Mouse (Mus musculus) forebrain, embryonic 16.5 days (tissue): ENCODE results near the gene Slc48a1. TPM values are rescaled to one million over a fixed set of nuclear protein-coding genes. Genes with fewer than 3 reads are reported as not detected.

Experiments
- ATAC-seq: fragments of 200-750 bp; cut with Nextera tagmentation; 2 replicates; pipeline ENCODE4 v1.8.0; 2017; ENCODE audit warnings: mild to moderate bottlenecking, moderate library complexity
- H3K27ac ChIP-seq: fragments of 300-500 bp; sonication (generic); 2 replicates; pipeline ENCODE4 v1.5.1; 2014; ENCODE audit warnings: low read length, control low read depth
- H3K27me3 ChIP-seq: fragments of 300-500 bp; sonication (generic); replicated peaks from 2 replicates; pipeline ENCODE4 v1.6.1; 2014; ENCODE audit warnings: low read length; ENCODE audit not compliant: control insufficient read depth, insufficient read depth
- H3K36me3 ChIP-seq: fragments of 300-500 bp; sonication (generic); 2 replicates; pipeline ENCODE4 v1.6.1; 2014; ENCODE audit not compliant: control insufficient read depth, insufficient read depth
- H3K4me1 ChIP-seq: fragments of 300-500 bp; sonication (generic); replicated peaks from 2 replicates; pipeline ENCODE4 v1.6.1; 2014; ENCODE audit warnings: low read length; ENCODE audit not compliant: control insufficient read depth, insufficient read depth
- H3K4me2 ChIP-seq: fragments of 300-500 bp; sonication (generic); 2 replicates; pipeline ENCODE4 v1.6.1; 2014; ENCODE audit warnings: mild to moderate bottlenecking, low read length, control low read depth
- H3K4me3 ChIP-seq: fragments of 300-500 bp; sonication (generic); replicated peaks from 2 replicates; pipeline ENCODE4 v1.5.1; 2014; ENCODE audit warnings: mild to moderate bottlenecking, low read length, control low read depth
- H3K9ac ChIP-seq: fragments of 300-500 bp; sonication (generic); replicated peaks from 2 replicates; pipeline ENCODE4 v1.6.1; 2014; ENCODE audit warnings: low read depth, low read length, control low read depth
- H3K9me3 ChIP-seq: fragments of 300-500 bp; sonication (generic); 2 replicates; pipeline ENCODE4 v1.6.1; 2016; ENCODE audit warnings: low read length; ENCODE audit not compliant: control insufficient read depth
- WGBS: fragments of 180-500 bp; shearing (Covaris S2); extraction: QIAGEN DNeasy Blood & Tissue Kit; methylation state at CpG from one replicate; pipeline ENCODE4 v1.1.7; 2014; 5-methylcytosine and 5-hydroxymethylcytosine counted together
- polyA plus RNA-seq: library from polyadenylated mRNA; unstranded; fragments of >200 nt; fragmentation: Nextera tagmentation; extraction: Ambion mirVana; gene quantifications from 2 replicates; pipeline ENCODE4 v1.2.1, GENCODE M21; 2015

Slc48a1 gene
- 72.9 and 78.2 TPM in 2 replicates for polyA plus RNA-seq

DNA sequence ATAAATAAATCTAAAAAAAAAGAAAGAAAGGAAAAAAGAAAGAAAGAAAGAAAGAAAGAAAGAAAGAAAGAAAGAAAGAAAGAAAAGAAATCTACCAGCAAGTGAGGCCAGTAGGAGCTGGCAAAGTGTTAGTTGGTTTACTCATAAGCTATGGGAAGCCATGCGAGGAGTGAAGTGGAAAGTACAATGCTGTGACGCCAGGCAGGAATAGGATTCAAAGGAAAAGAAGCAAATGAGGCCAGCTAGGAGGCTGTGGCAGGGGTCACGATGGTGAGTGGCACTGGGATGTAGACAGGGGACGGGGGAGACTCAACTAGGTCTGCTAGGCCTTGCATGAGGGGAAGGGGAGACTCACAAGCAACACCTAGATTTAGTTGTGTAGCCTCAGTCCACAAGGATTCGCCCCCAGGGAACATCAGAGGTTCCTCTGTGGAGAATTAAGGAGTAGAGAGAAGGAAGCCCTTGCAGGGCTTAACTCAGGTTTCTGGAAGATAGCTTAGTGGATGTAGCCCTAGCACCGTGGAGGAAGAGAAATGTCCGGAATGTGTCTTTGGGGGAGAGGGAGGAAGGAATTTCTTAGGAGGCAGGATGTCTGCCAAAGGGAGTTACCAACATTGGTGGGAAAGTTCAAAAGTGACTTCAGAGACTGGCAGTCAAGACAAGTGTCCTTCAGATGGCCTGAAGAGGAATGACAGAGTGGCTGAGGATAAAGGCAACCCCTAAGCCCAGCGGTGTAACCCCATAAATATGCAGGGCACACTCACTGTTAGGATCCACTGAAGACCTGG lies at the start of gene Slc48a1:
Gene Slc48a1, plus strand, starts transcription at position 210 of the 788 bp plus-strand sequence.
- Histone ChIP-seq H3K36me3 (no peaks in the 10 kb centered on the region), H3K4me1 (peaks cover 15% of the 10 kb centered on the region), H3K9me3 (no peaks in the 10 kb centered on the region), H3K4me3 (no peak within 1 kb of the TSS), H3K27ac (no peak within 1 kb of the TSS), H3K27me3 (0 out of 2 replicates have a peak, but pooled peaks cover 4% of the 10 kb centered on the region), H3K9ac (no peak within 1 kb of the TSS), H3K4me2 (no peak within 1 kb of the TSS)
- WGBS, result 74% methylated on average over 8 of the region's 8 CpGs
- no peak for ATAC-seq

- H3K27ac ChIP-seq, result no peak overlapping the region
- ATAC-seq, result no peak
- H3K4me1 ChIP-seq, result no peaks in the 10 kb centered on the region
- H3K4me2 ChIP-seq, result no peak overlapping the region
- H3K36me3 ChIP-seq, result no peaks in the 10 kb centered on the region
- 58% methylated on average over 7 of the region's 7 CpGs for WGBS
- no peaks in the 10 kb centered on the region for H3K27me3 ChIP-seq
- no peak overlapping the region for H3K4me3 ChIP-seq
- no peak overlapping the region for H3K9ac ChIP-seq
- H3K9me3 ChIP-seq, result no peaks in the 10 kb centered on the region
Measured at GRCm38 (mm10) chr15:97728804-97729203, 49.5 kb upstream of the Slc48a1 start.

GRCm38 (mm10) chr15:97730365-97730764 lies 48.0 kb upstream of the Slc48a1 start:
- WGBS, result 58% methylated on average over 6 of the region's 6 CpGs
- ATAC-seq, result no peak
- H3K4me3 ChIP-seq, result no peak overlapping the region
- no peaks in the 10 kb centered on the region for H3K4me1 ChIP-seq
- H3K9ac ChIP-seq, result no peak overlapping the region
- no peaks in the 10 kb centered on the region for H3K9me3 ChIP-seq
- H3K4me2 ChIP-seq, result no peak overlapping the region
- no peaks in the 10 kb centered on the region for H3K27me3 ChIP-seq
- no peak overlapping the region for H3K27ac ChIP-seq
- H3K36me3 ChIP-seq, result no peaks in the 10 kb centered on the region

DNA sequence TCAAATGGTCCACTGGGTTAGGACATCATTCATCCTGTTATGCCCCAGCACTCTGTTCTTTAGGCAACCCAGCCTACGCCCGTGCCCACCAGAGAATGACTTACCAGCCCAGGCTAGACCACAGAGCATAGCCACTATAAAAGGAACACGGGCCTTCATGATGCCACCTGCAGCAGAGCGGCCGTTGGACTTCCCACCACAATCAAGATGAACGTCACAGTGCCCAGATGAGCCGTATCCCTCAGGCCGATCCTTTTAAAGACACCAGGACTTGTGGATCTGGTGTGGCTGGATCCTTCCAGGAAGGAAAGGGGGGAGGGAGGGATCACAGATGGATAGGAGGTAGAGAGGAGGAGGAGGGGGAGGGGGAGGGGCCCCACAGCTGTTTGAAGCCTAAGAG lies 47.2 kb upstream of the Slc48a1 start, which contains the start of gene Endou:
Gene Endou, minus strand, starts transcription at position 229 of the 400 bp plus-strand sequence.
- no peak for ATAC-seq
- Histone ChIP-seq H3K27ac (no peak within 1 kb of the TSS), H3K27me3 (no peaks in the 10 kb centered on the region), H3K4me3 (no peak within 1 kb of the TSS), H3K9ac (no peak within 1 kb of the TSS), H3K9me3 (no peaks in the 10 kb centered on the region), H3K4me2 (no peak within 1 kb of the TSS), H3K4me1 (no peaks in the 10 kb centered on the region), H3K36me3 (no peaks in the 10 kb centered on the region)
- 95% methylated on average over 8 of the region's 8 CpGs for WGBS

GRCm38 (mm10) chr15:97731988-97732387 lies 46.3 kb upstream of the Slc48a1 start:
- H3K9ac ChIP-seq, result no peak overlapping the region
- H3K9me3 ChIP-seq, result no peaks in the 10 kb centered on the region
- 92% methylated on average over 11 of the region's 11 CpGs for WGBS
- no peaks in the 10 kb centered on the region for H3K4me1 ChIP-seq
- no peak overlapping the region for H3K4me2 ChIP-seq
- no peaks in the 10 kb centered on the region for H3K36me3 ChIP-seq
- H3K27ac ChIP-seq, result no peak overlapping the region
- no peaks in the 10 kb centered on the region for H3K27me3 ChIP-seq
- no peak overlapping the region for H3K4me3 ChIP-seq
- ATAC-seq, result no peak

DNA sequence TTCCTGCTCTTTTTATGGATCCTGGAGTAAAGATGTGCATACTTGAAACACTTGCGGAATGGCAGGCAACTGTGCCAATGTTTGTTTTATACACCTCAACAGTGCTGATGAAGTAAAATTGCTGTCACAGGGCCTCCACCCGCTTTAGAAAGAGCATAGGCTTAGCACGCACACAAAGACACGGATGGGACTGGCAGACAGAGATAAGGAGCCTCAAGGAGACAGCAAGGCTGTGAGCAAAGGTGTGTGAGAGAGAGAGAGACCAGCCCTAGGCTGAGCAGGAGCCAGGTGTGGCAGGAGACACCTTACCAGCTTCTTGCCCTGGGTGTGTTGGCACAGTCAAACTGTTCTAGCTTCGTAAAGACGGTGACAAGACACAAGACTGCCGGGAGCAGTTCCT lies 39.4 kb upstream of the Slc48a1 start:
- no peak overlapping the region for H3K27ac ChIP-seq
- no peaks in the 10 kb centered on the region for H3K27me3 ChIP-seq
- H3K36me3 ChIP-seq, result no peaks in the 10 kb centered on the region
- WGBS, result 91% methylated on average over 7 of the region's 7 CpGs
- H3K4me1 ChIP-seq, result no peaks in the 10 kb centered on the region
- H3K9ac ChIP-seq, result no peak overlapping the region
- 0 out of 2 replicates have a peak, but pooled peaks cover 2% of the 10 kb centered on the region for H3K9me3 ChIP-seq
- H3K4me2 ChIP-seq, result no peak overlapping the region
- H3K4me3 ChIP-seq, result no peak overlapping the region
- ATAC-seq, result no peak

DNA sequence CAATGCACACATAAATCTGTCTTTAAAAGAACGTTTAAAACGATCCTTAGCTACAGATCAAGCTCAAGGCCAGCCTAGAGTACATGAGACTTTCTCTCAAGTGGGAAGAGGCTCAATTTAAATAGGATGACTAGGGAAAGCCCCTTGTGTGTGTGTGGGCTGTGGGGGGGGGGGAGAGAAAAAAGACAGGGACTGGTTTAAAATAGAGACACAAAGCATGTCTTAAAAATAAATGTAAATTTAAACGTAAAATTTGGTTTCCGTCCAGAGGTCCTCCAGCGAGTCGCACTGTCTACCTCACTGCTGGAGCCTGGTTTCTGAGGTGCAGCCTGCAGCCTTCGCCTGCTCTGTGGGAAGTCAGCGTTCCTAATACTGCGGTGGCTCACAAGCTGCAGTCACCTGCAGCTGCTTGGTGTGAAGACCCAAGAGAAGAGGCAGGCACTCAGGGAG lies 38.0 kb upstream of the Slc48a1 start:
- Histone ChIP-seq H3K36me3 (no peaks in the 10 kb centered on the region), H3K4me1 (no peaks in the 10 kb centered on the region; the same call in 1 of the 2 replicates), H3K27me3 (no peaks in the 10 kb centered on the region), H3K27ac (no peak overlapping the region), H3K4me3 (no peak overlapping the region), H3K4me2 (no peak overlapping the region), H3K9me3 (0 out of 2 replicates have a peak, but pooled peaks cover 2% of the 10 kb centered on the region), H3K9ac (no peak overlapping the region)
- 82% methylated on average over 9 of the region's 9 CpGs for WGBS
- no peak for ATAC-seq

GRCm38 (mm10) chr15:97741662-97742061 lies 36.7 kb upstream of the Slc48a1 start:
- WGBS, result 88% methylated on average over 12 of the region's 12 CpGs
- Histone ChIP-seq H3K27ac (no peak overlapping the region), H3K27me3 (no peaks in the 10 kb centered on the region), H3K9ac (no peak overlapping the region), H3K9me3 (0 out of 2 replicates have a peak, but pooled peaks cover 2% of the 10 kb centered on the region), H3K36me3 (no peaks in the 10 kb centered on the region), H3K4me3 (no peak overlapping the region), H3K4me1 (no peaks in the 10 kb centered on the region; the same call in 1 of the 2 replicates), H3K4me2 (no peak overlapping the region)
- ATAC-seq, result no peak

GRCm38 (mm10) chr15:97742074-97742473 lies 36.2 kb upstream of the Slc48a1 start:
- Histone ChIP-seq H3K36me3 (no peaks in the 10 kb centered on the region), H3K4me1 (no peaks in the 10 kb centered on the region; the same call in 1 of the 2 replicates), H3K27me3 (no peaks in the 10 kb centered on the region), H3K27ac (no peak overlapping the region), H3K4me3 (no peak overlapping the region), H3K4me2 (no peak overlapping the region), H3K9ac (no peak overlapping the region), H3K9me3 (0 out of 2 replicates have a peak, but pooled peaks cover 2% of the 10 kb centered on the region)
- ATAC-seq, result no peak
- 61% methylated on average over 7 of the region's 7 CpGs for WGBS
